Mouse (Mus musculus) thymus, postnatal 10 days (tissue): ENCODE measurements around the gene Fam83f.

ENCODE experiments used
- DNase-seq, 2 experiments: peaks; one replicate each; pipeline ENCODE4 v3.0.0; 2021; ENCODE audit warnings: low spot score in 2 of 2

Gene Fam83f

DNA sequence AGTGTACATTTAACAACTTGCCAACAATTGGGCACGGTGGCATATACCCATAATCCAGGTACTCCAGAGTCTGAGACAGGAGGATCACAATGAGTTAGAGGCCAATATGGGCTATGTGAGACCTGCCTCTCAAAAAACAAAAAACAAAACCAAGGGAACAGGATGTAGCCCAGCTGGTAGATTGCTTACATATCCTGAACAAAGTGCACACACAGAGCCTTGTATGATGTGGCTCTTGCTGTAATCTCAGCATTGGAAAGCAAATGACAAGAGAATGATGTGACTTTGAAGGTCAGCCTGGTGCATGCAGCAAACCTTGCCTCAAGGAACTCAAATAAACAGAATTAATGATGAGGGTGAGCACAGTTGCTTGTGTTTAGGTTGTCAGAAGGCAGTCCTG lies 70.2 kb downstream of the Fam83f start:
- DNase-seq, result no peak

DNA sequence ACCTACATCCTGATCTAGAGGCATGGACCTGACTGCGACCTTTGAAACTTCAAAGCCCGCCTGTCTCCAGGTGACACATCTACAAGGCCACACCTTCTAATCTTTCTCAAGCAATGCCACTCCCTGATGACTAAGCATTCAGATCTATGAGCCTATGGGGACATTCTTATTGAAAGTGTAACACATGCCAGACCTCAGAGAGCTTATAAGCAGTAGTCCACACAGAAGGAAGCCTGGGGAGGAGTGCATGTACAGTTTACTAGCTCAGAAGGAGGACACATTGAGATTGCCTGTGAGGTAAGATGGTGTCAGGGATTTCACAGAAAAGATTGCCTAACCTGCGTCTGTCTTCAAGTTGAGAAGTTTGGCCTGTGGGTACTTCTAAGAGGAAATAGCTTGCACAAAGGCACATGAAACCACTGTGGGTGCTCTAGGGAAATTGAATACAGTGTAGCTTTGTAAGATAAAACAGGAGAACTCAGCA lies 71.4 kb downstream of the Fam83f start:
- no peak for DNase-seq

DNA sequence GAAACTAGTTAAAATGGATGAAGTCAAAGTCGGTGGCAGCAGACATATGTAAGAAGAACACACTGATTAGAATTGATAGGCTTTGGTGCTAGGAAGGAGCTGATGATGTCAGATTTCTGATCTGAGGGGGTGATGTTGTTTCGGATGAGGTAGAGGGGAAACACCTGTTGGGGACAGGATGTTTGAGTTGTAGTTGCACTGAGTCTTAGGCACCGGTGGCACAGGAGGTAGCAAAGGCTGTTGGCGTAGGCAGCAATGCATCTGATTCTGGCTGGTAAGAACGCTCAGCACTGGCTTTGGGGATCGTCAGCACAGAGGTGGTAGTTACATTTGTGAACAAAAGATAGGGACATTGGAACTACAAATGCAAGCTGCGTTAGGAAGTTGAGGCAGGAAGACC lies 72.0 kb downstream of the Fam83f start:
- peak; percentile 55 to 59 for DNase-seq

DNA sequence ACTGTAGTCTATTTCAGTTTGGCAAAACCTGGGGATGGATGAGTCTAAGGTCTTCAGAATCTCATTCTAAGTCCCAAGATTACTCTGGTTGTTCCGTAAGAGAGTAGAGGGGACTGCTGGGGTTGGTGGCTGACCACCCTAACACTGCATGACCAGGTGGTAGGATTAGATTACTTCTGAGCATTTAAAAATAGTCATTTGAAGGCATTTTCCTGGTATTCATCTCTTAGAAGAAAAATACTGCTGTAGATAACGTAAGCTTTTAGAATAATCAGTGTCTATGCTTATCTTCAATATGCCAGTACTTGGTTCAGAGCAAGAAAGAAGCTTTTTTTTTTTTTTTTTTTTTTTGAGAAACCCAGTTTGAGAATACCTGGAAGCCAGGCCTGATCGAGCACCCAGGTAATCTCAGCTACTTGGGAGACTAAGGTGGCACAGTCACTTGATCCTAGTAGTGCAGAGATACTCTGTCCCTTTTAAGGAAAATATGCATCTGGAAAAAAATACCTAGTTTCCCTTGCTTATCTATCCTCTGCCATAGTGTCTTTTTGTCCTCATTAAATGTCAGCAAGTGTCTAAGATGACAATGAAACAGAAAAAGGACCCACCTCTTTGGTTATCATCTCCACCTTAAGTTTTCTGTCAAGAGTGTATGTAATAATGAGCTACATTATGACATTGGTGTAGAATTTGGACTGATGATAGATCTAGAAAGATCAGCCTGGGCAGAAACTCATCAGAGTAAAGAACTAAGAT lies 73.2 kb downstream of the Fam83f start:
- no peak for DNase-seq

DNA sequence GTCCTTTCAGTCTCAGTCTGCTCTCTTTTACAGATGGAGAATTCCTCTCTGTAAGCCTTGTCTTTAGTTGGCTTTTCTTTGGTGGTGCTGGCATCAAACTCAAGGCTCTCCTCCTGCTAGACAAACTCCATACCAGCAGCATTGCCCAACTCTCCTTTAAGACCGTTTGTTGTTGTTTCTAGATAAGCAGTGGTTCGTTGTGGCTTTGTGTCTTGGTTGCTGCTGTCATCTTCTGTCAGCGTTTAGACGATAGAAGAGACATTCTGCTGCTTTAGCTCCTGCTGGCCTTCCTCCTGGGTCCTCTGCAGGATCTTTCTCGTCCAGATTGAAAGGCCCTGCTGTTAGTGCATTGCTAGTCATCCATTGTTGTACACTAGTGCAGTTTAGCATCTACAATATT lies 77.3 kb downstream of the Fam83f start:
- DNase-seq, result no peak
